Mouse (Mus musculus) MEL (cell line): Measurements from ENCODE around the gene Commd3. TPM values are rescaled to one million over a fixed set of nuclear protein-coding genes. Genes with fewer than 3 reads are reported as not detected.

Source experiments
- DNase-seq: peaks from one replicate; pipeline ENCODE4 v3.0.0; 2011; ENCODE audit warnings: low read depth, low spot score
- H3K27ac ChIP-seq: 2 replicates; pipeline ENCODE4 v1.5.1; 2012; ENCODE audit warnings: low read depth, mild to moderate bottlenecking, control low read depth, low read length, moderate library complexity; ENCODE audit not compliant: control insufficient read depth
- H3K27me3 ChIP-seq, 2 experiments: fragments of 150-350 bp in 1 of 2; sonication (generic) in 1 of 2; 2 replicates each; pipeline ENCODE4 v1.6.1; 2012; ENCODE audit warnings: low read length in 2 of 2, mild to moderate bottlenecking in 2 of 2, improper control_type of control experiment in 1 of 2, moderate library complexity in 1 of 2; ENCODE audit not compliant: insufficient read depth in 2 of 2, control insufficient read depth in 1 of 2
- H3K36me3 ChIP-seq, 2 experiments: 2 replicates each; pipeline ENCODE4 v1.6.1; 2012 to 2014; ENCODE audit warnings: low read length in 2 of 2, improper control_type of control experiment in 1 of 2, inconsistent platforms in 1 of 2, mild to moderate bottlenecking in 1 of 2; ENCODE audit not compliant: insufficient read depth in 2 of 2, control insufficient read depth in 1 of 2
- H3K4me1 ChIP-seq, 2 experiments: fragments of 150-350 bp in 1 of 2; sonication (generic) in 1 of 2; 2 replicates each; pipeline ENCODE4 v1.6.1; 2012; ENCODE audit warnings: low read length in 2 of 2, improper control_type of control experiment in 1 of 2, mild to moderate bottlenecking in 1 of 2; ENCODE audit not compliant: insufficient read depth in 2 of 2, control insufficient read depth in 1 of 2
- H3K4me3 ChIP-seq, 2 experiments: fragments of 150-350 bp in 1 of 2; sonication (generic) in 1 of 2; 2 replicates each; pipeline ENCODE4 v1.5.1; 2012; ENCODE audit warnings: low read depth in 2 of 2, low read length in 2 of 2, mild to moderate bottlenecking in 2 of 2, moderate library complexity in 2 of 2, control low read depth in 1 of 2, improper control_type of control experiment in 1 of 2; ENCODE audit not compliant: control insufficient read depth in 1 of 2, insufficient read depth in 1 of 2
- H3K79me2 ChIP-seq: 2 replicates; pipeline ENCODE4 v1.6.1; 2012; ENCODE audit warnings: mild to moderate bottlenecking, low read length, moderate library complexity; ENCODE audit not compliant: control insufficient read depth, poor library complexity, insufficient read depth
- H3K9ac ChIP-seq: 2 replicates; pipeline ENCODE4 v1.6.1; 2012; ENCODE audit warnings: low read depth, mild to moderate bottlenecking, control low read depth, low read length, moderate library complexity; ENCODE audit not compliant: control insufficient read depth, poor library complexity, severe bottlenecking
- H3K9me3 ChIP-seq: fragments of 150-350 bp; sonication (generic); replicated peaks from 2 replicates; pipeline ENCODE4 v1.6.1; 2012; ENCODE audit warnings: mild to moderate bottlenecking, low read length, improper control_type of control experiment, moderate library complexity; ENCODE audit not compliant: insufficient read depth
- BHLHE40 ChIP-seq: IDR thresholded peaks from 2 replicates; pipeline ENCODE4 v1.6.1; 2012; ENCODE audit warnings: low read depth, mild to moderate bottlenecking, inconsistent platforms, low read length, improper control_type of control experiment, borderline replicate concordance
- CHD1 ChIP-seq: IDR thresholded peaks from 2 replicates; pipeline ENCODE4 v1.6.1; 2012; ENCODE audit warnings: low read depth, mild to moderate bottlenecking, inconsistent platforms, low read length, improper control_type of control experiment
- CHD2 ChIP-seq: IDR thresholded peaks from 2 replicates; pipeline ENCODE4 v1.6.1; 2011; ENCODE audit warnings: low read length, improper control_type of control experiment
- CTCF ChIP-seq, 3 experiments: IDR thresholded peaks in 2 of 3; conservative IDR thresholded peaks in 1 of 3; 2 replicates each; pipeline ENCODE4 v1.5.1; 2011 to 2012; ENCODE audit warnings: low read length in 3 of 3, low read depth in 2 of 3, mild to moderate bottlenecking in 2 of 3, improper control_type of control experiment in 1 of 3, inconsistent platforms in 1 of 3, mixed read lengths in 1 of 3, moderate library complexity in 1 of 3; ENCODE audit not compliant: control insufficient read depth in 1 of 3, insufficient read depth in 1 of 3, poor library complexity in 1 of 3, severe bottlenecking in 1 of 3
- E2F4 ChIP-seq: IDR thresholded peaks from 2 replicates; pipeline ENCODE4 v1.6.1; 2011; ENCODE audit warnings: low read depth, low read length, improper control_type of control experiment, borderline replicate concordance
- GABPA ChIP-seq: IDR thresholded peaks from 2 replicates; pipeline ENCODE4 v1.6.1; 2012; ENCODE audit warnings: low read depth, mild to moderate bottlenecking, inconsistent platforms, low read length, improper control_type of control experiment, moderate library complexity
- GATA1 ChIP-seq: IDR thresholded peaks from 2 replicates; pipeline ENCODE4 v1.6.1; 2011; ENCODE audit warnings: low read depth, low read length, improper control_type of control experiment
- JUND ChIP-seq: IDR thresholded peaks from 2 replicates; pipeline ENCODE4 v1.6.1; 2011; ENCODE audit warnings: low read depth, mild to moderate bottlenecking, improper control_type of control experiment, low read length
- KAT2A ChIP-seq: conservative IDR thresholded peaks from 2 replicates; pipeline ENCODE4 v1.6.1; 2012; ENCODE audit warnings: low read depth, low read length, improper control_type of control experiment, inconsistent platforms
- MAX ChIP-seq: IDR thresholded peaks from 2 replicates; pipeline ENCODE4 v1.6.1; 2011; ENCODE audit warnings: low read length, improper control_type of control experiment
- MEF2A ChIP-seq: IDR thresholded peaks from 2 replicates; pipeline ENCODE4 v1.6.1; 2014; ENCODE audit warnings: low read depth, mild to moderate bottlenecking, inconsistent platforms, low read length, improper control_type of control experiment; ENCODE audit not compliant: poor library complexity, insufficient replicate concordance, severe bottlenecking; ENCODE audit errors: extremely low read depth
- MXI1 ChIP-seq: IDR thresholded peaks from 2 replicates; pipeline ENCODE4 v1.6.1; 2011; ENCODE audit warnings: mild to moderate bottlenecking, low read depth, low read length, improper control_type of control experiment
- MYB ChIP-seq: IDR thresholded peaks from 2 replicates; pipeline ENCODE4 v1.6.1; 2011; ENCODE audit warnings: mild to moderate bottlenecking, low read depth, low read length, improper control_type of control experiment
- NELFE ChIP-seq: IDR thresholded peaks from 2 replicates; pipeline ENCODE4 v1.6.1; 2011; ENCODE audit warnings: low read depth, low read length, improper control_type of control experiment
- POLR2A ChIP-seq, 2 experiments: IDR thresholded peaks; 2 replicates each; pipeline ENCODE4 v1.6.1; 2011 to 2012; ENCODE audit warnings: low read length in 2 of 2, mild to moderate bottlenecking in 2 of 2, control low read depth in 1 of 2, improper control_type of control experiment in 1 of 2, low read depth in 1 of 2, moderate library complexity in 1 of 2; ENCODE audit not compliant: control insufficient read depth in 1 of 2, insufficient read depth in 1 of 2, poor library complexity in 1 of 2
- POLR2AphosphoS2 ChIP-seq: IDR thresholded peaks from 2 replicates; pipeline ENCODE4 v1.6.1; 2011; ENCODE audit warnings: low read length, improper control_type of control experiment
- POLR2AphosphoS5 ChIP-seq: IDR thresholded peaks from 2 replicates; pipeline ENCODE4 v1.6.1; 2012; ENCODE audit warnings: low read depth, borderline replicate concordance, mild to moderate bottlenecking, inconsistent platforms, low read length, moderate library complexity, mixed read lengths
- RAD21 ChIP-seq: IDR thresholded peaks from 2 replicates; pipeline ENCODE4 v1.6.1; 2011; ENCODE audit warnings: mild to moderate bottlenecking, low read depth, low read length, improper control_type of control experiment
- RCOR1 ChIP-seq: IDR thresholded peaks from 2 replicates; pipeline ENCODE4 v1.6.1; 2012; ENCODE audit warnings: low read depth, mild to moderate bottlenecking, inconsistent platforms, low read length, improper control_type of control experiment
- SMC3 ChIP-seq: IDR thresholded peaks from 2 replicates; pipeline ENCODE4 v1.6.1; 2011; ENCODE audit warnings: low read depth, low read length, improper control_type of control experiment
- TAL1 ChIP-seq: IDR thresholded peaks from 2 replicates; pipeline ENCODE4 v1.6.1; 2012; ENCODE audit warnings: mild to moderate bottlenecking, inconsistent platforms, low read length, moderate library complexity, mixed read lengths
- TBP ChIP-seq: IDR thresholded peaks from 2 replicates; pipeline ENCODE4 v1.8.0; 2011; ENCODE audit warnings: low read depth, low read length, improper control_type of control experiment
- TCF12 ChIP-seq: IDR thresholded peaks from 2 replicates; pipeline ENCODE4 v1.6.1; 2014; ENCODE audit warnings: low read depth, mild to moderate bottlenecking, inconsistent platforms, low read length, improper control_type of control experiment, moderate library complexity
- USF2 ChIP-seq, 2 experiments: IDR thresholded peaks; 2 replicates each; pipeline ENCODE4 v1.6.1; 2011 to 2012; ENCODE audit warnings: improper control_type of control experiment in 2 of 2, low read length in 2 of 2, borderline replicate concordance in 1 of 2, inconsistent platforms in 1 of 2, low read depth in 1 of 2, mild to moderate bottlenecking in 1 of 2; ENCODE audit not compliant: insufficient read depth in 1 of 2
- ZKSCAN1 ChIP-seq: IDR thresholded peaks from 2 replicates; pipeline ENCODE4 v1.6.1; 2012; ENCODE audit warnings: low read depth, mild to moderate bottlenecking, inconsistent platforms, low read length, improper control_type of control experiment, moderate library complexity
- ZNF384 ChIP-seq: IDR thresholded peaks from 2 replicates; pipeline ENCODE4 v1.6.1; 2012; ENCODE audit warnings: low read depth, mild to moderate bottlenecking, inconsistent platforms, low read length, improper control_type of control experiment
- polyA plus RNA-seq, 2 experiments: library from polyadenylated mRNA; stranded (reverse) in 1 of 2; unstranded in 1 of 2; fragments of >175 nt in 1 of 2; fragments of >200 nt in 1 of 2; gene quantifications; 2 replicates each; pipeline versions ENCODE4 v1.2.1 to v1.2.4; 2012; ENCODE audit warnings: low replicate concordance in 2 of 2, low read depth in 1 of 2; ENCODE audit not compliant: insufficient read length in 2 of 2, insufficient read depth in 1 of 2, missing spikeins in 1 of 2
- total RNA-seq: library from RNA; depleted of rRNA; stranded (reverse); fragments of 300-350 nt; gene quantifications from 2 replicates; pipeline ENCODE4 v1.2.3, GENCODE M21; 2012

Gene Commd3
- total and polyA plus RNA-seq, 3 experiments: 47.0 to 70.7 TPM; not detected in 1

GRCm38 (mm10) chr2:18686386-18686785 lies 14.2 kb downstream of the Commd3 start:
- no peak overlapping the region for H3K4me3 ChIP-seq
- no peak overlapping the region for H3K27ac ChIP-seq
- no peak for DNase-seq
- TF ChIP-seq NELFE (no peak), MYB (no peak), CHD2 (no peak), CHD1 (no peak), USF2 (IDR thresholded peaks at IDR 0.05; ENCODE audit: borderline replicate concordance in 1 of 2, insufficient read depth in 1 of 2, low read depth in 1 of 2, low read length in 2 of 2) (no peak), E2F4 (no peak), MEF2A (no peak), TCF12 (no peak), RCOR1 (no peak), KAT2A (no peak), GATA1 (no peak), ZKSCAN1 (no peak), TBP (no peak), SMC3 (no peak), POLR2AphosphoS2 (no peak), MAX (no peak), POLR2A (IDR thresholded peaks at IDR 0.05; ENCODE audit: control insufficient read depth in 1 of 2, insufficient read depth in 1 of 2, low read depth in 1 of 2, low read length in 2 of 2, poor library complexity in 1 of 2) (no peak), POLR2AphosphoS5 (no peak), MXI1 (no peak), CTCF (IDR thresholded peaks at IDR 0.05 in 2 of 3, conservative IDR thresholded peaks at IDR 0.05 in 1 of 3; ENCODE audit: control insufficient read depth in 1 of 3, insufficient read depth in 1 of 3, low read depth in 2 of 3, low read length in 3 of 3, poor library complexity in 1 of 3, severe bottlenecking in 1 of 3) (no peak)
- H3K4me1 ChIP-seq: no peaks in the 10 kb centered on the region
- no peak overlapping the region for H3K9ac ChIP-seq
- peaks cover 0 to 8% of the 10 kb centered on the region in 2 experiments; a peak in 2 of 4 replicates for H3K36me3 ChIP-seq
- no peaks in the 10 kb centered on the region for H3K27me3 ChIP-seq
- H3K9me3 ChIP-seq: no peaks in the 10 kb centered on the region
- H3K79me2 ChIP-seq: no peaks in the 10 kb centered on the region

- Histone ChIP-seq H3K9ac (no peak overlapping the region), H3K27me3 (peaks cover 0 to 3% of the 10 kb centered on the region in 2 experiments; a peak in 2 of 4 replicates)
Observed at GRCm38 (mm10) chr2:18686826-18687519, 14.8 kb downstream of the Commd3 start.

More at GRCm38 (mm10) chr2:18686826-18687519, 14.8 kb downstream of the Commd3 start:
- H3K4me3 ChIP-seq: no peak overlapping the region
- TF ChIP-seq ZKSCAN1: no peak
- TF ChIP-seq GATA1: no peak
- no peak for TF ChIP-seq GABPA
- no peak for TF ChIP-seq USF2 (IDR thresholded peaks at IDR 0.05; ENCODE audit: borderline replicate concordance in 1 of 2, insufficient read depth in 1 of 2, low read depth in 1 of 2, low read length in 2 of 2)
- TF ChIP-seq JUND: no peak
- no peak for TF ChIP-seq KAT2A
- TF ChIP-seq ZNF384: no peak
- TF ChIP-seq BHLHE40: no peak
- TF ChIP-seq RAD21: no peak
- TF ChIP-seq SMC3: no peak
- no peak for TF ChIP-seq TAL1
- TF ChIP-seq CTCF (IDR thresholded peaks at IDR 0.05 in 2 of 3, conservative IDR thresholded peaks at IDR 0.05 in 1 of 3; ENCODE audit: control insufficient read depth in 1 of 3, insufficient read depth in 1 of 3, low read depth in 2 of 3, low read length in 3 of 3, poor library complexity in 1 of 3, severe bottlenecking in 1 of 3): no peak
- TF ChIP-seq, all 39 proteins: peak for 0
- no peaks in the 10 kb centered on the region for H3K4me1 ChIP-seq
- no peak overlapping the region for H3K27ac ChIP-seq
- no peaks in the 10 kb centered on the region for H3K9me3 ChIP-seq
- H3K36me3 ChIP-seq: peaks cover 0 to 6% of the 10 kb centered on the region in 2 experiments; a peak in 2 of 4 replicates
- DNase-seq: no peak
- H3K79me2 ChIP-seq: no peaks in the 10 kb centered on the region
